ENCODE assay signal across 9 mouse cellular contexts in the genomic region with DNA sequence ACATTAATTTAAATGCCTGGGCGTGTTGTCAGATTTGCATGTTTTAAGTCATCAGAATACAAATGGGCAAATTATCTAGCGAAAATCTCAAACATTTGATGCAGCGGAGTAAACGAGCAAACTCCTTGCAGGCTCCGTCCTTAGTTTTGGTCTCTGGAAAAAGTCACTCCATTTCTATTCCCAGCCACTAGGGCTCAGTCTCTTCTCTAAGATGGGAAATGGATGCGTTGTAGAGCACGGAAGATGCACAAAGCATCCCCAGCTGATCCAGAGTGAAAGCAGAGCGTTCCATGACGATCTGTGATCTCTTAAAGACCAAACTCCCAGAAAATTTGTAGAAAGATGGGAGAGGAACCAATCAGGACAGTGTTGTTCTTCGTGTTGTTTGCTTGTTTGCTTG.
A peak's percentile ranks its signal among the peaks of the same experiment; 100 is the strongest.
DNase-seq lines count a peak whose midpoint lies in the region.
"Had no signal": no experiment of that assay in that cellular context is flagged by ENCODE, and none has a peak within 500 bp of the region (broad histone marks: within the 10 kb centered on the region; RNA-seq: fewer than 3 reads in every experiment).

No protein-coding gene starts in this region.

- peak; percentile 27 for DNase-seq in embryo, embryonic 10 days (ENCODE audit: low spot score)
- no peak for DNase-seq in embryo, embryonic 9.5 days (ENCODE audit: extremely low spot score)
- peak; percentile 4 for DNase-seq in kidney, postnatal 14 days
- no peak for DNase-seq in kidney, adult 8-10 months
- peak; percentile 39 for DNase-seq in Muller cell, postnatal 12 days (ENCODE audit: inconsistent ontology term)
- peak; percentile 8 to 23 for DNase-seq in layer of hippocampus, postnatal 10 days (ENCODE audit: low spot score in 2 of 2)
- DNase-seq in spleen, postnatal 4 days (ENCODE audit: low spot score in 2 of 2), result no peak
- no peak for DNase-seq in urinary bladder, adult 2 months (ENCODE audit: low spot score)
- DNase-seq: cerebellum, adult 18-20 months had no signal

Comparison
In these comparisons a context has a peak if more than half of its experiments do, and no peak if none do; other contexts are left out.
1. DNase-seq: peak in embryo, embryonic 10 days (single experiment), kidney, postnatal 14 days (single experiment), Muller cell, postnatal 12 days (single experiment) and layer of hippocampus, postnatal 10 days (2 of 2); none in embryo, embryonic 9.5 days (single experiment), kidney, adult 8-10 months (0 of 2), spleen, postnatal 4 days (0 of 2) and urinary bladder, adult 2 months (single experiment).